Mouse (Mus musculus) liver, adult (tissue): ENCODE measurements around the gene Slc9b2.
A peak's percentile ranks its signal among the peaks of the same experiment; 100 is the strongest.

Experiments used
- GATA4 ChIP-seq: IDR thresholded peaks from 2 replicates; pipeline ENCODE4 v1.6.1; 2014; ENCODE audit warnings: mild to moderate bottlenecking, low read length; ENCODE audit not compliant: insufficient replicate concordance

Gene Slc9b2

GRCm38 (mm10) chr3:135307411-135308259, at the start of gene Slc9b2:
TSS of gene Slc9b2 (plus strand) at chr3:135307700.
- no peak for TF ChIP-seq GATA4

DNA sequence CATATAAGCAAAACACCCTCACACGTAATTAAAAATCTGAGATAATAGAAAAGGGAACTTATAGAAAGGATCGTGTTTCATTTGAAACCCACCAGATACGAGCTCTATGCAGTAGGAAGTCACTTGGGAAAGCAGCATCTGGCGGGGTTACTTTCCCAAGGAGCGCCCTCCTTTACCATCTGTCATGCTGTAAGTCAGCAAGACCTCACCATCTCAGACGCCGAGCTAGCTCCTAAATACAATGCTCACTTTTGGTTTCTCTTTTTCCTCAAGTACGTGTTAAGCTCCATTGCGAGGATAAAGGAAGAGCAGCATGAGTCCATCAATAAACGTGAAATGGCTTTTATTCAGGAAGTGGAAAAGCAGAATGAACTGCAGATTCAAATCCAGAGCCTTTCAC, 48.6 kb upstream of the Slc9b2 start:
- no peak for TF ChIP-seq GATA4

DNA sequence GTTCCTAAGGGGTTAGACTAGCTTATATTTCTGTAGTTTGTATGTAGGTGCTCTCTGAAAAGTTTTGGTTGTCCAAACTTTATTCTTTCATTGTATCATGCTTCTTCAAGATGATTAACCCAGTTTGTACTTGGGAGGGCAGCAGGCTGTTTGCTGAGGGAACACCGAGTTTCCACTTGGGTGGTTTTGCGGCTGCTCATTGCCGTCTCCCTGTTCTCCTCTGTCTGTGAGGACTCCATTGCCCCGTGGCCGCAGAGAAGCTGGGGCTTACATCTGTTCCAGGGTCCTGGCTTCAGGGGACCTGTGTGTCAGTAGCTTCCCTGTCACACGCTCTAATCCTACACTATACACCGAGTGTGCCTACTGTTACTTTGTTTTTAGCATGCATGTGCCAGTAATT, 47.3 kb upstream of the Slc9b2 start:
- no peak for TF ChIP-seq GATA4

DNA sequence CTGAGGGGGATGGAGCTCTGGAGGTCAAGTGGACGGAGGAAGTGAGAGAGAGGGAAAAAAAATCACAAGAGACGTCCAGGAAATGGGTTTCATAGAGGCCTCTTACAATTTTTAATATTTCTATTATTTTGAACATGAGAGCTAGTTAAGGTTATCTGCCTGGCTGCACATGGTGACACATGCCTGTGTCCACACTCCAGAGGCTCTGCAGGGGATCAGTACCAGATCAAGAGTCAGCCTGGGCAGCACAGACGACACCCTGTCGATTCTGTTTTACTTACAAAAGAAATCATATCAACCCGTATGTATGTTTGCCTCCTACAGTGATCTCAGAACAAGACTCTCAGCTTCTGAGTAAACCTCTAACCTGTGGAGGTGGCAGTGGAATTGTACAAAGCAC, 38.9 kb upstream of the Slc9b2 start:
- TF ChIP-seq GATA4, result no peak

GRCm38 (mm10) chr3:135269391-135269990, 38.0 kb upstream of the Slc9b2 start:
- TF ChIP-seq GATA4, result no peak

DNA sequence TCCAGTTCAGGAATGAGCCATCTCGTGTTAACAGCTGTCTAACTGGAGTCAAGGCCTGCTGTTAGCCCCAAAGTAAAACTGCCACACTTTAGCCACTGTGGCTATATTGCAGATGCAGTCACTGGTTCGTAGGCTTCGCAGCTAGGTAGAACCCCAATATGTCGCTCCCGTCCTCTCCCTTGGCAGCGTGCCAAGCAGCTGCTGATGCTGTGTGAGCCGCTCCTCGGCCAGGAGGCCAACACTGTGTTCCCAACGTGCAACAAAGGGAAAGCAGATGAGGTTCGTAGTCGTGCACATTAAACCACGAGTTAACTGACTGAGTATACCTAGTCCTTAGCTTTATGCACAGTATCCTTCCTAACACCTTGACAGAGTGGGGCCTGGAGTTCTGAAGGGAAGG, 34.9 kb upstream of the Slc9b2 start:
- TF ChIP-seq GATA4, result no peak

DNA sequence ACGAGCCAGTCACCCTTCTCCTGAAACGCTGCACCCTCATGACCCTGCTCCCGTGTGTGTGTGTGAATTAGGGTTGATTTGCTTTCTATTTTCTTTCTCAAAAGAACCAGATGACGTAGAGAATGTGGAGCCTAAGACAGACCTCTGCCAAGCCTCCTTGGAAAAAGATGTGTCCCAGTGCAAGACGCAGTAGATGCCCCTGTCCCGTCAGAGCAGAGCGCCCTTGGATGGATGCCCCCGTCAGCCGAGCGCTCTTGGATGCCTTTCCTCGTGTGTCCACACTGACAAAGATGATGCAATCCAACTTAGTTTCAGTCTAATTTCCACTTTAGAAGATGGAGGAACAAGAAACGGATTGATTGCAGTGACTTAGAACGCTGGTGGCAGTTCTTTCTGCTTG, 34.5 kb upstream of the Slc9b2 start:
- no peak for TF ChIP-seq GATA4

DNA sequence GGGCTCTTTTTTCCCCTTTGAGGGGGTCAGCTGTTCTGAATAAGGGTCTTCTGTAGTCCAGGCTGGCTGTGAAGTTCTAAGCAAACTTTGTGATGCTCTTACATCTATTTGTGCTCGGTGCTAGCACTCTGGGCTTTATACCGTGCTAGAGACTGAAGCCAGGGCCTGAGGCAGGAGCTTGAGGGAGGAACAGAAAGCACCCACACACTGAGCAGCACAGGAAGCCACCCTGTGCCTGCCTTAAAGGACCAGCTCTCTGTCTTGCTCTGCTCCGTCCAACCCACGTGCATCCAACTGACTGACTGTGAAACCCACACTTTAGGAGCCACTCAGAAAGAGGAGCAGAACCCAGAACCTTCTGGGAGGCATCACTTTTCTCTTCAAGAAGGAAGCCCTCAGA, 27.3 kb upstream of the Slc9b2 start:
- TF ChIP-seq GATA4, result no peak

- TF ChIP-seq GATA4, result no peak
Measured at GRCm38 (mm10) chr3:135280669-135281415, 26.7 kb upstream of the Slc9b2 start, which contains the start of gene Bdh2. TSS of gene Bdh2 (plus strand) at chr3:135281221.

DNA sequence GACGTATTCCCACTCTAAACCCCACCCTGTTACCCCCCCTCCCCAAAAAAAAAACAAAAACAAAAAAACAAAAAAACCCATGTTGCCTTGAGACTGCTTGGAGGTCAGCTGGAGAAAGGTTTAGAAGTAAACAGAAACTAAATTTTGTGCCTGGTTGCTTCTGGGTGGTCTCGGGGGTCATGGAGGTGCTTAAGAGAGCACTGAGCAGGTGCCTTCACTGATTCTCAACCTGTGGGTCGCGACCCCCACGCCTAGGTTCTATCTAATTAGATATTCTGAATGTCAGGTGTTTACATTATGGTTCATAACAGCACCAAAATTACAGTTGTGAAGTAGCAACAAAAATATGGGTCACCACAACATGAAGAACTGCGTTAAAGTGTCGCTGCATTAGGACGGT, 25.8 kb upstream of the Slc9b2 start:
- no peak for TF ChIP-seq GATA4

DNA sequence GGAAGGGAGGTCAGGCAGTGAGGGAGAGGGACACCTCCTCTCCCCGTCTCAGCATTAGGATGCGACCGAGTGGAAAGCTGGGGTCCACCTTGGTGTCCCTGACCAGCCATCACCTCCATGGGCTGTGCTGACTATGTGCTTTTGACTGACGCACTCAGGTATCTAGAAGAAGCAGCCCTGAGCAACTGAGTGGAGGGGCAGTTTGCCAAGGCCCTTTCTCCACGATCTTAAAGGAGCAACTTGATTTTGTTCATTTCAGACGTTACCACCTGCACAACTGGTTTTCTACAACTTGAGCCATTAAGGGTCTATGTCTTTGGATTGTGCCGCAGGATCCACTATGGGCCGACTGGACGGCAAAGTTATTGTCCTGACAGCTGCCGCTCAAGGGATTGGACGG, 22.2 kb upstream of the Slc9b2 start:
- TF ChIP-seq GATA4, result no peak

GRCm38 (mm10) chr3:135285807-135286206, 21.7 kb upstream of the Slc9b2 start:
- TF ChIP-seq GATA4, result no peak

DNA sequence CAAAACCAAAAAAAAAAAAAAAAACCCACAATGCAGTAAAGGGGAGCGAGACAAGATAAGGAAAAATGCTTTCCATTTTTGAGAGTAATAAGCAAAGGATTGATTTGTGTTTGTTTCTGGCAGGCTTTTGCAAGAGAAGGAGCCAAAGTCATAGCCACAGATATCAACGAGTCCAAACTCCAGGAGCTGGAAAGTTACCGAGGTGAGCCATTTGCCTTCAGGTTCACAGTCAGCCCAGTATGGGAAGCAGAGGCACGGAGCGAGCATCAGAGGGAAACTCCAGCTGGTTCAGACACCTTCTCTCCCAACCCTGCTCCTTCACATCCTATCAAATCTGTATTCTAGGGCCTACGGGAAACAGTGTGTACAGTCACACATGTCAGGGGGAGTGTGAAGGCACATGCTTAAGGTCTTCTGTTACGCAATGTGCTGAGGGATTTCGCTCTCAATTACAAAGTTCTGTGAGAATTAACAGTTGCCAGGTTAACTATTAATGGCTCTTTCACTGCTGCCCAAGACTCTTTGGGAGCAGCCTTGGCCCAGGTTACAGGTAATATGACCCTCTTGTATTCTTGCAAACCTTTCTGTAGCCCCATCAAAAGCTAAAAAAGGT, 19.3 kb upstream of the Slc9b2 start:
- peak; percentile 29; the same call in 1 of the 2 replicates for TF ChIP-seq GATA4

- no peak for TF ChIP-seq GATA4
Measured at GRCm38 (mm10) chr3:135289148-135289547, 18.4 kb upstream of the Slc9b2 start.

DNA sequence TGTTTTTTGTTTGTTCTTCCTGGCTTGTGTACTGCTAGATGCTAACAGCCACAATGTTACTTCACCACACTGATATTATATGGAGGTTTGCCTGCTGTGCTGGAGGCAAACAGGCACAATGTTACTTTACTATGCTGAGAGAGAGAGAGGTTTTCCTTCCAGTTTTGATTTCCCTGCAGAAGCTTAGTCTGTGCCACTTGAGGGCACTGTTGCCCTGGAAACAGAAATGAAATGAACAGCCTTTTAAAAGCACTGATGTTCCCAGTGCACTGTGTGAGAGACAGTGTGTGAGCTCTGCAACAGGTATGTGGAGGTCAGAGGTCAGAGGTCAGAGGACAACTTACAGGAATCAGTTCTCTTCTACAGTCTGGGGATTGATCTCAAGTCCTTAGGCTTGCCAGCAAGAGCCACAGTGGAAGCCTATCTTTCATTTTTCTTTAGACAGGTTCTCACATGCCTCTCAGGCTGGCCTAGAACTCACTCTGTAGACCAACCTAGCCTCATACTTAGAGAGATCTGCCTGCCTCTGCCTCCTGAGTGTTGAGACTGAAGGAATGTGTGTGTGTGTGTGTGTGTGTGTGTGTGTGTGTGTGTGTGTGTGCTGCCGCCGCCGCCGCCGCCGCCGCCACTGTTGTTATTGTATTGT, 17.1 kb upstream of the Slc9b2 start:
- no peak for TF ChIP-seq GATA4
